Mouse (Mus musculus) kidney, postnatal 4 days (tissue): Measurements from ENCODE around the gene Grin2d.

ENCODE experiments used
- DNase-seq, 2 experiments: peaks; one replicate each; pipeline ENCODE4 v3.0.0; 2021; ENCODE audit warnings: mixed read lengths in 2 of 2

The Grin2d gene

DNA sequence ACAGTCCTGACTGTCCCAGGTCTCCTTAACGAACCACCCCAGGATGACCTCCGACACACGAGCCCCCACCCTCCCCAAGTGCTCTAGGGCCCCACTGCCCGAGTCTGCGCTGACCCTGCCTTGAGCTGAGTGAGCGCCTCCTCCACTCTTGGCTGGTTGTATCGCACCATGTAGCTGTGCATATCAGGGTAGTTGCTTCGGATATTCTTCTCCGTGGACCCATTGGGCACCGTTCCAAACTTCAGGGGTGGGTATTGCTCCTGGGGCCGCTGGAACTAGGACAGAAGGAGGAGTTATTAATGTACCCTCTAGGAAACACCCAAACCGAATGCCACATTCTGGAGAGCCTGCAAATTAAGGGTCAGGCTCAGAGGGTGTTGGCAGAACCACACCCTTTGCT is 25.1 kb downstream of the Grin2d start:
- DNase-seq: no peak

DNA sequence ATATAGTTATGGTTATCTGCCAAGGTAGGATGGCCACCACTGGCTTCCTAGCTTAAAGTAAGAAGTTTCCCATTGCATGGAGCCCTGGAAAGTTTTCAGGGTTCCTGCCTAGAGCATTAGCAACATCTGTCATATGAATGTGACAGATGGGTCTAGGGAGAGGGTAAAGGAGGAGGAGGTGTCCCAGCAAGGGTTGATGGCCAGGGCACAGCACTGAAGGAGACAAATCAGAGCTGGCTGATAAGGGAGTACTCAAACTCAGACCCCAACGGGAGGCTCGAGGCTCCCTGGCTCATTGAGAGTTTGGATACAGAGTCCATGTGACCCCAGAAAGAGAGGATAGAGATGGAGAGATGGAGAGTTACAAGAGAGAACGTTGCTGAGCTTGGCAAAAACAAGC is 27.5 kb downstream of the Grin2d start:
- no peak for DNase-seq

DNA sequence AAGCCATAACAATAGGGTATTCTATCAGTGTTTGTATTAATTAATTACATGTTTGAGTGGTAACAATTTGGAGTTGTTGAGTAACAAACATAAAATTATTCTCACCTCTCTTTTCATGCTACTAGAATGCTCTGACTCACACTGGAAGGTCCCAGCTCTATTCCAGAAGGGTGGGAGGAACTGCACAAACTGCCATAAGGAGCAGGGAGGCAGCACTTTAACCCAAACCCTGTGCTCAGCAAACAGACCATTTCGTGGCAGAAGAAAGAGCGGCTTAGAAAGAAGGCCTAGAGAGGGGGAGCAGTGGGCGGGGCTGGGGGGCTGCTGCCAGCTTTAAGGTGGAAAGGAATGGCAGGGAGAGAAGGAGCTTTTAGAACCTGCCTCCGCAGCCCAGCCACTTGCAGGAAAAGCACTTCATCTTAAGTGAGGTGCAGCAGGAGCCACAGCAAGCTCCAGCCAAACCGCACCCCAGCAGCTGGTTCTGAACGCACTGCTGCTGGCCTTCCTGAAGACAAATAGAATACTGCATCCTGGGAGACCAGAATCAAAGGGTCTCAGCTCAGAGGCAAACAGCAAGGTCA is 29.6 kb downstream of the Grin2d start:
- DNase-seq: no peak

DNA sequence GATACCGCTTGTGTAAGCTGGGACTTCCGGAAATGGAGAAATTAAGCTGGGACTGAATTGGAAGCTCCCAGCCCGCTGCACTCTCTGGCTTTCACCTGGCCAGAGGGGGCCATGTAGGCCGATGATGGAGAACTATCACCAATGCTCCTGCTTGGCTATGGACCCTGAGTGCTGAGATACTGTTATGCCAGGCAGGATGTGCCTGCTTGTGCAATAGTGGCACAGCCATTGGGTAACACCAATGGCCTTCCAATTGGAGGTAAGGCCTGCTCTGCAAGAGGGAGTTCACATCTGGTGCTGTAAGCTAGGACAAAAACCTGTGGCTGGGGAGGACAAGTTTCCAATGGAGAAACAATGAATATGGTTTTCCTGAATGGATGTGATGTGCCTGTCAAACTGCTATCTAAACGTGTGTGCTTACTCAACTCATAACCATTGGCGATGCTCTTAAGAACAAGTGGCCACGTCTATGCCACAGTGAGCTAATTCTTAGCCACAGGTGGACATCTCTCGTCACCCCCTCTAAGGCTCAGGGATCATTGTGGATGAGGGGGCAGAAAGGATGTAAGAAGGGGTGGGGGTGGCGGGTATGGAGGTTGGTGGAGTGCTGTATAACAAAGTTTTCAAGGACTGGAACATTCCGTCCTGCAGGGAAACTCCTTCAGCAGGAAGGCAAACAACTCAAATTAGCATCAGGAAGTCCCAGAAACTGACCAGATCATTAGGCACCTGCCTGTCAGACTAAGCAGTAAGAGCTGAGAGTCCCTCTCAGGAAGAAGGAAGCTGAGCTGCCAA is 35.0 kb downstream of the Grin2d start:
- no peak for DNase-seq

- no peak for DNase-seq
These were observed 44.3 kb downstream of the Grin2d start for GRCm38 (mm10) chr7:45833924-45834323.

DNA sequence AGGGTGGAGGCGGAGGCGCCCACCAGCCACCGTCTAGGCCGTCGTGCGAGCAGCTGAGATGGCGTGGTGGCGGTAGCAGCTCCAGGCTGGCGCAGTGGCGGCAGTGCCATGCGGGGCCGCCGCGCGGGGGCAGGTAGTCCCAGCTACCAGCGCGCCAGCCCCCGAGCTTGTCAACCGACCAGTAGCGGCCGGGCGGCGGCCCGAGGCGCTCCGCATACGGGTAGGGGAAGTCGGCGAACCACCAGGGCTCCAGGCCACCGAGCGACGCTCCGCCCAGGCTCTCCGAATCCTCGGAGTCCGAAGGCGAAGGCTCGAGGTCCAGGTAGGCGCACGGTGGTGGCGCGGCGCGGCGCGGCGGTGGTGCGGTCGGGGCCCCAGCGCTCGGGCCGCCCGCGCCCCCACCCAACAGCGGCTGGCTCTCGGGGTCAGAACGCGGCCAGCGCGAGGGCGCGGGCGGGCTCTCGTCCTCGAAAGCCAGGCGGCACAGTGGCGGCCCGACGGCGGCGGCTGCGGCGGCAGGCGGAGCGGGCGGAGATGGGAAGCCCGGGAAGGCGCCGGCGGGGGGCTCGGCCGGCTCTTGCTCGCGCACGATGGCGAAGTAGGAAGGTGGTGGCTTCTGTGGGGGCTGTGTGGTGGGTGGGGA is 44.9 kb downstream of the Grin2d start:
- peak; percentile 37 to 62 for DNase-seq

DNA sequence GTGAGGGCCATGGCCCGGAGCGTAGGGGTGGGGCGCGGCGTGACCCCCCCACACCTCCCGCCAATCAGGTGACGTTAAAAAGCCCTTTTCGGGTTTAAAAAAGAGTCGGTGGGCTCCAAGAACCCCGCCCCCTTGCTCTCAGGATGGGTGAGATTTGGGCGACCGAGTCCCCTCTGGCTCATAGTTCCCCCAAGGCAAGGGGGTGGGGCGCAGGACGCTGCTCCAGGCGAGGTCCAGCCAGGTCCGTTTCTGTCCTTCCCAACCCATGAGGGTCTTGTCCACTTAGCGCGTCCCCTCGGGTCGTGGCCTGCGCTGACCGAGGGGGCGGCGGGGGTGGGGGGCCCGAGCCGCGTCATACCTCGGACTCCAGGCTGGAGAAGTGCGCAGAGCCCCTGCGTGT is 45.8 kb downstream of the Grin2d start:
- no peak for DNase-seq

GRCm38 (mm10) chr7:45831128-45831525 is 47.1 kb downstream of the Grin2d start:
- DNase-seq: no peak

DNA sequence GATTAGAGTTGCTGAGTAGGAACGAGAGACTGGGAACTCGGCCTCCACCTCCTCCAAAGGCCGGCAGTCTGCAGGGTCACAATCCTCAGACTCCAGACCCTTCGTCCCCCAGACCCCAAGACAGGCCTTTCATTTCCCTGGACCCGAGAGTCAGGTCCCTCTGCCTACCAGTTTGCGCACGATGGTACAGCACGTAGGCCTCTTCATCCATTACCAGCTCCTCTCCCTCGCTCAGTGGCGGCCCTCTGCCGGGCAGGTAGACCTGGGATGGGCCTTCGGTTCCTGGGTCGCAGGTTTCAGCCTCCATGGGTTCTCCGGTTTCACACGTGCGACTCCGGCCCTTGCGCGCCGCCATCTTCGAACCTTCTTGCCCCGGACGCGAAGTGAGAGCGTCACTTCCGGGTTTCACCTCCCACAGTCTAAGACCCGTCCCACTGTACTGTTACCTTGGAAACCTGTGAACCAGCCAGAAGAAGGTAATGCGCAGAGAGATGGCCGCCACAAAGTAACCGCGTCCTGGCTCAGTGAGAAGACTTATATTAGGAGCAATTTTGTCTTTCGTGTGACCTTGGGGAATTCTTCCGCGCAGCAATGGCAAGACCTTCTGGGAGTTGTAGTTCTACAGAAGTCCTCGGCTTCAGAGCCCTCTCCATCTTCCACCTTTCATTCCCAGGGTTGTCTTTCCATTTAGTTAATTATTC is 47.6 kb downstream of the Grin2d start, which contains the start of gene Grwd1:
Gene Grwd1, minus strand, starts transcription at position 518 of the 701 bp plus-strand sequence.
- DNase-seq: peak; percentile 89 to 92

DNA sequence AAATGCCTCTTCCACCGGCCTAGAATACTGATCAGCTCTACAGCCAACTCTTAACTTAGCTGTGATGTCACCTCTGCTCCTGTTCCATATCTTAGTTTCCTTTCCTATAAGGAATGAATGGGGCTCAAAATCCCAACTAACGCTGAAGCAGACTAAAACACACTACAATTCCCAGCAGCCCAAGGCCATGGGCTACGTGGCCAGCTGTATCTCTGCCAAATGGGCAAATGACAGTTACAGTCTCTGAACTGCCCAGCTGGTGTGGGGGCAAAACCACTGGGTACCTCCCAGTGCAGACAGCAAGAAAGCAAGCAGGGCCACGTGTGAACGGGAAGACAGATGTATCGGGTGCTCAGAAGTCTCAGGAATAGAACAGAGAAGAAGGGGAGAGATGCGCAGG is 51.5 kb downstream of the Grin2d start:
- no peak for DNase-seq

- DNase-seq: no peak
These were observed 53.6 kb downstream of the Grin2d start, which contains the start of gene Kcnj14 for GRCm38 (mm10) chr7:45824598-45824997. TSS of gene Kcnj14 (minus strand) at chr7:45824782.

DNA sequence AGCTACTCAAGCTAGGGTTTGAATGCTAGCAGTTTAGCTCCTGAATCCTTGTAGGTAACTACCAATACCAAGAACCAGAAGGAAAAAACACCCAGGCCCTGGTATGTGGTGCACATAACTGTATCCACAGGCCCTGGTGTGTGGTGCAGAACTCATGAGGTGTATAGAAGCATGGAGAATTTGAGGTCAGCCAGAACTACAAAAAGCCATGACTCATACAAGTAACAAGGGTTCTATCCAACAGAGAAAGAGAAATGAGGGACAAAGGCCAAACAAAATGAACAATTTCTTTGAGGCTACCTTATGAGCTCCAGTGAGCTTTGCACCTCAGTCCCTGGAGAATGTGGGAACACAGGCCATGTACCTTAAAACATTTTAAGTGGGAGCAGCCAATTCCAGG is 57.3 kb downstream of the Grin2d start:
- no peak for DNase-seq

- DNase-seq: no peak
These were observed 58.3 kb downstream of the Grin2d start for GRCm38 (mm10) chr7:45819843-45820242.

DNA sequence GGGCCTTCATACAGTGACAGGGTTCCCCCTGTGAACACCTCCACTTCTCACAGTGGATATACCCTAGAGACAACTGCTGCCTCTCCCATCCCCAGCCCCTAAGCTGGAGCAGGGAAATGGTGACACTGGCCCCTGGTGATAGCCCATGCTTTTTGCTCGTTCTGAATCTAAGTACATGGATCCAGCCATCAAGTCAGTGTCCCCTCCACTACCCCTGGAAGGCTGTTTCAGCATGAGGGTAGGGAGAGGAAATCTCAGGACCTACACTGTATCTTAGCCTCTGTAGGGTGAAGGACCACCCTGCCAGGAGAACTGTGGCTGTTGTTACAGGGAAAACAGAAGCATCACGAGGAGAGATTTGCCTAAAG is 62.2 kb downstream of the Grin2d start:
- no peak for DNase-seq

- no peak for DNase-seq
These were observed 62.7 kb downstream of the Grin2d start for GRCm38 (mm10) chr7:45815323-45815983.

GRCm38 (mm10) chr7:45814841-45815240 is 63.3 kb downstream of the Grin2d start:
- DNase-seq: no peak

DNA sequence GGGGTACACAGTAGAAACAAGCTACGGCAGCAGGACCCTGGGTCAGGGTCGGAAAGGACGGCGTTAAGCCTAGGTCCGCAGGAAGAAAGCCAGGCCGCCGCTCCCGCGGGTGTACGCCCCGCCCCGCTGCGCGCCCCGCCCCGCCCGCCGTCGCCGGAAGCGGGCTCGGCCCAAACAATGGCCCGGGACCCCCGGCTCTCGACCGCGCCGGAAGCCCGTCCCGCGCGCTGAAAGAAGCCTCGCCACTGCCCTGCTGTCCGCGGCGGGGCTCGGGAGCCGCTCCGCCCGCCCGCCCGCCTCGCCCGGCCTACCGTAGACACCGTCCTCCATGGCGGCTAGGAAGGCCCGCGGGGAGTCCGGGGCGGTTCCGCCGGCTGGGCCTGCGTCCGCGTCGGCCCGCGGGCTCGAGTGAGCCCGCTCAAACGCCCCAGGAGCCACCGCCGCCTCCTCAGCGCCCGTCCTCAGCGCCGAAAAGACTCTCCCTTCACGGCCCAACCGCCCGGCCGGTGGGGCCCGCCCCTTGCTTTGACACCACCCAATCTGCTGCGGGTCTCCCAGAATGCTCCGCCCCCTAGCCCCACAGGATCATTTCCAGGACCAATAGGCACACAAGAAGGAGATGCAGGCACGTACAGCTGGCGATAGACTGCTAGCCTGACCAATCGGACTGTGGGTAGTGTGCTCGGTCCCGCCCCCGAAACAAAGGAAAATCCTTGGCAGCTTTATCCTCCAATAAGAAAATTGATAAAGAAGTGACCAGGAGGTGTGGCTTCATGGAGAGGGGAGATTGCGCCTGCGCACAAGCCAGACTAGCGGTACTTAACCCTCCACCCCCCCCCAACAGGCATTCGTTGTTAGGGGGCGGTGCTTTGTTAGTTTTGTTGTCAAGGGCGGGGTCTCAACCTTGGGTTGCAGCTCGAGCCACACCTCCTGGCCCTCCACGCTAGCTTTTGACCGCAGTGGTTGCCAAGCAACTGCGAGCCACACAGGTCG is 64.1 kb downstream of the Grin2d start, which contains the start of gene Cyth2:
Gene Cyth2, minus strand, starts transcription at position 795 of the 993 bp plus-strand sequence.
- DNase-seq: peak; percentile 99

DNA sequence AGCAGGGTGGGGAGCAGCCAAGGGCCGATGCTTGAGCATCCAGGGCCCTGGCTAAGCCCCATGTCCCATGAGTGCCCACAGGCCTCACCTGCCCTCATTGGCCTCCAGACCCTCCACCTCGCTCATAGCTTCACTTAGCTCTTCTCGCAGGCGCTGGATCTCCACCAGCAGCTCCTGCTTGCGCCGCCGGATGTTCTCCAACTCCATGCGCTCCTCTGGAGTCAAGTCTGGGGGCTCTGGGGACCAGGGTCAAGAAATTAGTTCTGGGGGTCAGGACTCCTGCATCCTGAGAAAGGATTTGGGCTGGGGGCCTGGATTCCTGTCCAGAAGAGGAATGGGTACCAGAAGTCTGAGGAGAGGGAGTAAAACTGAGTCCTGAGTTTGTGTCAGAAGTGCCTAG is 65.3 kb downstream of the Grin2d start:
- DNase-seq: no peak

- no peak for DNase-seq
These were observed 68.7 kb downstream of the Grin2d start for GRCm38 (mm10) chr7:45809276-45810075.

DNA sequence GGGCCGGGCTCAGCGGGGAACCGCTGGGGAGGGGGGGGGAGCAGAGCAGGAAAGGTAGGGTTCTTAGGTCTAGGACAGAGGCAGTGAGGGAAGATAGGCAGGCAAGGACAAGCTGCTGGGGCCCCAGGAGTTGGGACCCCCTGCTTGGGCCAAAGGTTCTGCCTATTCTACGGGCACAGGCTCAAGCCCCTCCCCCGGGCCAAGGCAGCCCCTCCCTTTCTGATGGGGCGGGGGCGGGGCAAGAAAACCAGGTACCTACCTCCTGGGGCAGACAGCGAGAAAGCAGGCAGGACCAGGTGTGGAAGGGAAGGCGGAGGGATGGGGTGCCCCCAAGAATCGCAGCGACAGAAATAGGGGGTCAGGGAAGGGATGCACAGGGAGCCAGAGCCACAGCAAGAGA is 69.7 kb downstream of the Grin2d start:
- DNase-seq: no peak

- DNase-seq: no peak
These were observed 72.2 kb downstream of the Grin2d start for GRCm38 (mm10) chr7:45805941-45806340.
